Mouse (Mus musculus) lung, adult 2 months (tissue): ENCODE results near the gene Trmt13. TPM values are rescaled to one million over a fixed set of nuclear protein-coding genes. Genes with fewer than 3 reads are reported as not detected.

ENCODE experiments used
- DNase-seq: peaks from one replicate; pipeline ENCODE4 v3.0.0; 2022
- H3K4me1 ChIP-seq: fragments of 200-500 bp; 2 replicates; pipeline ENCODE4 v1.6.1; 2011; ENCODE audit warnings: low read length; ENCODE audit not compliant: control insufficient read depth, insufficient read depth
- H3K4me3 ChIP-seq: fragments of 200-500 bp; replicated peaks from 2 replicates; pipeline ENCODE3; 2011; ENCODE audit warnings: low read depth, mild to moderate bottlenecking, control low read depth, low read length; ENCODE audit errors: extremely low read depth
- CTCF ChIP-seq: fragments of 200-500 bp; IDR thresholded peaks from 2 replicates; pipeline ENCODE4 v1.5.1; 2011; ENCODE audit warnings: mild to moderate bottlenecking, low read length, control low read depth; ENCODE audit not compliant: insufficient read depth
- POLR2A ChIP-seq: fragments of 200-500 bp; IDR thresholded peaks from 2 replicates; pipeline ENCODE4 v1.6.1; 2011; ENCODE audit warnings: low read depth, mild to moderate bottlenecking, control low read depth, low read length, borderline replicate concordance; ENCODE audit errors: extremely low read depth
- WGBS: fragments of 180-500 bp; shearing (Covaris S2); methylation state at CpG from one replicate; pipeline ENCODE4 v1.1.7; 2018; 5-methylcytosine and 5-hydroxymethylcytosine counted together
- polyA plus RNA-seq: library from polyadenylated mRNA; depleted of rRNA; stranded (reverse); fragments of >200 nt; gene quantifications from 2 replicates; pipeline ENCODE4 v1.2.3, GENCODE M21; 2012

The Trmt13 gene
- polyA plus RNA-seq, 1 experiment, result 6.2 TPM

GRCm38 (mm10) chr3:116653278-116653945 is 39.0 kb upstream of the Trmt13 start:
- Histone ChIP-seq H3K4me3 (no peak overlapping the region), H3K4me1 (peaks cover 9% of the 10 kb centered on the region)
- 60% methylated on average over 5 of the region's 5 CpGs for WGBS
- TF ChIP-seq POLR2A (no peak), CTCF (no peak)
- no peak for DNase-seq

- 21% methylated on average over 3 of the region's 3 CpGs for WGBS
- Histone ChIP-seq H3K4me1 (peaks cover 5% of the 10 kb centered on the region), H3K4me3 (no peak overlapping the region)
- DNase-seq, result no peak
- TF ChIP-seq POLR2A (no peak), CTCF (no peak)
These were observed 37.7 kb upstream of the Trmt13 start for GRCm38 (mm10) chr3:116652033-116652446.

DNA sequence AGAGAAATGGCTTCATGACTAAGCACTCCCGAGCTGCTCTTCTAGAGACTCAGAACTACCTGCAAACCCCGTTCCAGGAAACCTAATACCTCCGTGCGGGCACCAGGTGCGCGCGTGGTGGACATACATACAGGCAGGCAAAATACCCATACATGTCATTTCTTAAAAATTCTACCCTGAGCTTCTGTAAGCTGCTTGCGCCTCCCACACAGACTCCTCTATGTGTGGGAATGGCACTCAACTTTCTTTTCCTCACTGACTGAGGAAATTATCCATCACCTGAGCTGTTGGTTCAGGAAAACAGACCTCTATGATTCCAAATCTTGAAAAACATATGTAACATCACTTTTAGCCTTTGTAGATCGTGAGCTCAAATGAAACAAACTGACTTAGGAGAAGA is 36.3 kb upstream of the Trmt13 start:
- H3K4me3 ChIP-seq, result no peak overlapping the region
- WGBS, result 96% methylated on average over 9 of the region's 9 CpGs
- no peak for DNase-seq
- no peaks in the 10 kb centered on the region; the same call in 1 of the 2 replicates for H3K4me1 ChIP-seq
- TF ChIP-seq POLR2A, result no peak
- TF ChIP-seq CTCF, result no peak

DNA sequence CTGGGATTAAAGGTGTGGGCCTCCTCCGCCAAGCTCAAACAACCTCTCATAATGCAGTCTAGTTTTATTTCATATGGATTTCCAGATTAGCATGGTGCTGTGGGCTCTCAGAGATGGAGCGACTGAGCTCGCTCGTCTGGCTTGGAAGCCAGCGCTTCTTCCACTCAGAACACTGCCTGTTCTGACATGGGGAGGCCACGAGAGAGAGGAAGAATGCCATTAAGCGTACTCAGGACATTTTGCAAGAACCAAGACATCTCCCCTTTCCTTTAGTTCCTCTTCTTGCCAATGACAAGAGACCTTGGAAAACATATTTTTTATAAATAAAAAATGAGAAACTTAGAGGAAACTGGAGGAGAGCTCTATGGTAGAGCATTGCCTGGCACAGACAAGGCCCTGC is 34.4 kb upstream of the Trmt13 start:
- WGBS, result 85% methylated on average over 7 of the region's 7 CpGs
- no peak for DNase-seq
- H3K4me3 ChIP-seq, result no peak overlapping the region
- TF ChIP-seq CTCF, result no peak
- TF ChIP-seq POLR2A, result no peak
- no peaks in the 10 kb centered on the region; the same call in 1 of the 2 replicates for H3K4me1 ChIP-seq

DNA sequence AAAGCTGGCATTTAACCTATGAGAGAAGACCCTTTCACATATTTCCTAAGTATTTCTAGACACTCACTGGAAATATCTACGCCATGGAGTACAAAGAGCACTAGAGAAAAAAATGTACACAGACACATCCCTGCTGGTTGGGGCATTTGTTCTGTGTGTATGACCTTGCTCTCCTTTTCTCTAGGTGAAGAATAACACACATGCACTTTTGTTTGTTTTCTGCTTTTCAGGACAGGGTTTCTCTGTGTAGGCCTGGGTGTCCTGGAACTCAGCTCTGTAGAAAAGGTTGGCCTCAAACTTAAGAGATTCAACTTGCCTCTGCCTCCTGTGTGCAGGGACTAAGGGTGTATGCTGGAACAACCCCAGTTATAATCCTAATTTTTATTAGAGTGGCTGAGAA is 32.0 kb upstream of the Trmt13 start:
- WGBS, result 85% methylated on average over 1 of the region's 1 CpGs
- Histone ChIP-seq H3K4me1 (no peaks in the 10 kb centered on the region), H3K4me3 (no peak overlapping the region)
- TF ChIP-seq CTCF (no peak), POLR2A (no peak)
- no peak for DNase-seq

DNA sequence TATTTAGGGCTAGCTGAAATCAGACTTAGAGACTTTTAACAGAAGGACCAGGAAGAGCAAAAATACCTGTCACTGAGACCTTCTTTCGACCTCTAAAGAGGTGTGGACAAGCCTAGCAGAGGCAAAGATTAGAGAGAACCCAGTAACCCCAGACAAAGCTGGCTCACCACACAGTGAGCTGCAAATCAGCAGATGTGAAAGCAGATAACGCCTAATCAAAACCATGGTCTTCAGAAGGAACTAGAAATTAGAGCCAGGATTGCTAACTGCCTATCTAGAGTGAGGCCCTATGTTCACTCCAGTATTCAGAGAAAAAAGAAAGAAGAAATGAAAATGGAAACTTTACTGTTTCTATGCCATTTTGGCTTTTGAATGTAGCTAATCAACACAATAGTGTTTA is 28.0 kb upstream of the Trmt13 start:
- TF ChIP-seq CTCF, result no peak
- no peak for TF ChIP-seq POLR2A
- Histone ChIP-seq H3K4me1 (peaks cover 2% of the 10 kb centered on the region; the same call in 1 of the 2 replicates), H3K4me3 (no peak overlapping the region)
- DNase-seq, result no peak
- 82% methylated on average over 2 of the region's 2 CpGs for WGBS

DNA sequence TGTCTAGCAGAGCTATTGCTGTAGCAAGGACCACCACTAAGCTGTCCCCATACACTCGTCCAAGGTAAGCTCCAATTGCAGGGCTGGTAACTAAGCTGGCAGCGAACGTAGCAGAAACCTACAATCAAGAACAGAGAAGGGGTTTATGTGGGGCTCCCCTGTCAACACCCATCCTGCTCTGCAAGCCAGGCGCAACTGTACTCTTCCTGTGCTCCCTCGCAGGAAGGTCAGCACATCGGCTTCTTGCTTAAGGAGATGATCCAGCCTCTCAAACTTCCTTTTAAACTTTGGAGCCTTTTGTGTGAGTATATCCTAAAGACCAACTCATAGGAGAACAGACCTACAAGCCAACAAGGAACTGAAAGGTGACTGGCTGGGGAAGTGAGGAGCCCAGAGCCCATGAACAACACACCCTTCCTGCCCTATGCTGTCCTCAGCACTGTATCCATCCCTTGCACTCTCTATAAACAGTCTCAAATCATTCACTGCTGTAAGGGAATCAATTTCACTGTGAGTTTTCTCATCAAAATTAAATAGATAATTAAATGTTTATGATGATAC is 27.5 kb upstream of the Trmt13 start:
- no peak for DNase-seq
- Histone ChIP-seq H3K4me3 (no peak overlapping the region), H3K4me1 (peaks cover 2% of the 10 kb centered on the region; the same call in 1 of the 2 replicates)
- TF ChIP-seq POLR2A (no peak), CTCF (no peak)
- WGBS, result 87% methylated on average over 6 of the region's 6 CpGs

DNA sequence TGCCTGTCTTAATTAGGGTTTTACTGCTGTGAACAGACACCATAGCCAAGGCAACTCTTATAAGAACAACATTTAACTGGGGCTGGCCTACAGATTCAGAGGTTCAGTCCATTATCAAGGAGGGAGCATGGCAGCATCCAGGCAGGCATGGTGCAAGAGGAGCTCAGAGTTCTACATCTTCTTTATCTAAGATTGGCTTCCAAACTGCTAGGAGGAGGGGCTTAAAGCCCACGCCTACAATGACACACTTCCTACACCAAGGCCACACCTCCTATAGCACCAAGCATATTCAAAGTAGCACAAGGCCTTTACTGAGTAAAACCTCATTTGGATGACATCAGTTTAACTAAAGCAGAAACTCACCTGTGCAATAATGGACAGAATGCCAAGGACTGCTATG is 25.6 kb upstream of the Trmt13 start:
- Histone ChIP-seq H3K4me1 (peaks cover 2% of the 10 kb centered on the region; the same call in 1 of the 2 replicates), H3K4me3 (no peak overlapping the region)
- DNase-seq, result no peak
- TF ChIP-seq POLR2A, result no peak
- TF ChIP-seq CTCF, result no peak
- 74% methylated on average over 1 of the region's 1 CpGs for WGBS

DNA sequence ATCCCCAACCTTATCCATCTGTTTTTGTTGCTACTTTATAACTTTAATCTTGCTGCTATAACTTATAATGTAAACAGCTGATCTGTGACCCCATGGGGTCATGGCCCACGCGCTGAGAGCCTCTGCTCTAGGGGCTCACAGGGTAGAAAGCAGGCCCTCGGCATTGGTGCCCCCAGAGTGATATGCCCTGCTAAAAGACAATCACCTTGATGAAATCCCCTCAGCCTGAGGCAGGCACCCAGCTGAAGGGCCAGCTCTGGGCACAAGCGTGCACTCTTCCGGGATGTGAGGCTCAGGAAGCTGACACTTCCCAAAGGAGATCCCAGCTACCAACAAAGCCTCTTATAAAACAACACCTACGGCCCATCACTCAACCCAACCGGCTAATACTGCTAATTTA is 24.2 kb upstream of the Trmt13 start:
- Histone ChIP-seq H3K4me3 (no peak overlapping the region), H3K4me1 (peaks cover 2% of the 10 kb centered on the region; the same call in 1 of the 2 replicates)
- no peak for DNase-seq
- 64% methylated on average over 7 of the region's 7 CpGs for WGBS
- TF ChIP-seq CTCF (no peak), POLR2A (no peak)
